ENCODE assay signal across 10 mouse cellular contexts in genomic region chr17:53480433-53480832, GRCm38 (mm10). TPM values are rescaled to one million over a fixed set of nuclear protein-coding genes. Genes with fewer than 3 reads are reported as not detected.
DNase-seq lines count a peak whose midpoint lies in the region; ATAC-seq and TF ChIP-seq lines count a peak whose summit lies in the region.
"Had no signal": no experiment of that assay in that cellular context is flagged by ENCODE, and none has a peak within 500 bp of the region (broad histone marks: within the 10 kb centered on the region; RNA-seq: fewer than 3 reads in every experiment).

No protein-coding gene starts in this region.

- H3K36me3 ChIP-seq in heart, embryonic 14.5 days (ENCODE audit: control insufficient read depth, insufficient read depth, low read length) = peaks cover 17% of the 10 kb centered on the region
- peaks cover 10% of the 10 kb centered on the region for H3K36me3 ChIP-seq in hindbrain, embryonic 13.5 days
- peaks cover 9% of the 10 kb centered on the region for H3K36me3 ChIP-seq in midbrain, embryonic 13.5 days

- no peaks in the 10 kb centered on the region for H3K9me3 ChIP-seq in heart, embryonic 14.5 days (ENCODE audit: control insufficient read depth, low read length)
- no peaks in the 10 kb centered on the region for H3K9me3 ChIP-seq in hindbrain, embryonic 13.5 days
- no peaks in the 10 kb centered on the region for H3K9me3 ChIP-seq in midbrain, embryonic 13.5 days

- ATAC-seq in heart, embryonic 14.5 days (ENCODE audit: insufficient number of reproducible peaks, insufficient read depth, low FRiP score, low read depth) = no peak
- no peak for ATAC-seq in hindbrain, embryonic 13.5 days (ENCODE audit: low FRiP score)
- ATAC-seq in midbrain, embryonic 13.5 days = no peak

- 45% methylated on average over 7 of the region's 7 CpGs for WGBS in heart, embryonic 14.5 days
- WGBS in bone marrow, adult 2 months = 57% methylated on average over 7 of the region's 7 CpGs
- WGBS in hindbrain, embryonic 13.5 days = 61% methylated on average over 7 of the region's 7 CpGs
- 51% methylated on average over 7 of the region's 7 CpGs for WGBS in midbrain, embryonic 13.5 days

- no peaks in the 10 kb centered on the region for H3K27me3 ChIP-seq in heart, embryonic 14.5 days (ENCODE audit: control insufficient read depth, insufficient read depth, low read length)
- no peaks in the 10 kb centered on the region for H3K27me3 ChIP-seq in hindbrain, embryonic 13.5 days
- no peaks in the 10 kb centered on the region for H3K27me3 ChIP-seq in midbrain, embryonic 13.5 days

- peak overlapping the region; percentile 80 for H3K4me2 ChIP-seq in heart, embryonic 14.5 days (ENCODE audit: low read length)
- peak overlapping the region; percentile 86 for H3K4me2 ChIP-seq in hindbrain, embryonic 13.5 days
- peak overlapping the region; percentile 90 for H3K4me2 ChIP-seq in midbrain, embryonic 13.5 days (replicated peaks)

- H3K27ac ChIP-seq in heart, embryonic 14.5 days (replicated peaks in 1 of 2; ENCODE audit: control insufficient read depth in 1 of 2, insufficient read depth in 1 of 2, low read depth in 2 of 2, low read length in 2 of 2) = no peak overlapping the region; a peak in 1 of 4 replicates
- no peak overlapping the region for H3K27ac ChIP-seq in bone marrow, adult 2 months (ENCODE audit: control insufficient read depth, insufficient read depth, low read depth, low read length, poor library complexity)
- no peak overlapping the region for H3K27ac ChIP-seq in hindbrain, embryonic 13.5 days
- H3K27ac ChIP-seq in midbrain, embryonic 13.5 days = no peak overlapping the region

- intact Hi-C loops in heart, postnatal 10 days (cut with DNase I) = no loop called here

- DNase-seq in heart, postnatal 10 days = no peak
- DNase-seq in layer of hippocampus, adult 11-12 months (ENCODE audit: low spot score) = no peak
- DNase-seq in cerebellum, adult 11-12 months = no peak
- DNase-seq in spleen, postnatal 14 days (ENCODE audit: low spot score in 2 of 2) = no peak

- H3K4me3 ChIP-seq in heart, embryonic 14.5 days (ENCODE audit: control insufficient read depth in 1 of 2, insufficient read depth in 1 of 2, low read depth in 1 of 2, low read length in 2 of 2) = peak overlapping the region; percentile 27 to 77; a peak in 3 of 4 replicates
- peak overlapping the region; percentile 60 for H3K4me3 ChIP-seq in bone marrow, adult 2 months (replicated peaks; ENCODE audit: control insufficient read depth, low read depth, low read length)
- H3K4me3 ChIP-seq in hindbrain, embryonic 13.5 days = peak overlapping the region; percentile 95
- peak overlapping the region; percentile 97 for H3K4me3 ChIP-seq in midbrain, embryonic 13.5 days (replicated peaks)

- H3K4me1 ChIP-seq in heart, embryonic 14.5 days (ENCODE audit: control insufficient read depth in 2 of 2, insufficient read depth in 2 of 2, low read length in 2 of 2) = peaks cover 2 to 24% of the 10 kb centered on the region in 2 experiments
- peaks cover 2% of the 10 kb centered on the region for H3K4me1 ChIP-seq in bone marrow, adult 2 months (ENCODE audit: control insufficient read depth, insufficient read depth, low read length)
- H3K4me1 ChIP-seq in hindbrain, embryonic 13.5 days (replicated peaks) = peaks cover 28% of the 10 kb centered on the region
- peaks cover 29% of the 10 kb centered on the region for H3K4me1 ChIP-seq in midbrain, embryonic 13.5 days (replicated peaks)

- no peak for TF ChIP-seq POLR2A in bone marrow, adult 2 months (IDR thresholded peaks at IDR 0.05; ENCODE audit: borderline replicate concordance, control insufficient read depth, low read depth, low read length)

- no peak for TF ChIP-seq CTCF in bone marrow, adult 2 months (IDR thresholded peaks at IDR 0.05; ENCODE audit: control insufficient read depth, insufficient read depth, low read length)

- H3K9ac ChIP-seq in heart, embryonic 14.5 days (ENCODE audit: low read length) = peak overlapping the region; percentile 86
- peak overlapping the region; percentile 97 for H3K9ac ChIP-seq in hindbrain, embryonic 13.5 days
- peak overlapping the region; percentile 83 for H3K9ac ChIP-seq in midbrain, embryonic 13.5 days (replicated peaks)

RNA-seq across cellular contexts. Expression of gene Rab5a, which starts 1.4 kb away (rescaled TPM):
- 79.3 and 80.4 TPM in 2 replicates for polyA plus RNA-seq in heart, embryonic 14.5 days (2014; fragmentation: Nextera tagmentation; extraction: Ambion mirVana)
- 10 to 100 TPM; 66.9 to 69.0 TPM for total RNA-seq in heart, postnatal 10 days (2021)
- 14.3 and 23.3 TPM in 2 replicates for polyA plus RNA-seq in bone marrow, adult 2 months (2011; ENCODE audit: insufficient read depth, insufficient read length, low replicate concordance, missing spikeins)
- 97.0 and 102 TPM in 2 replicates for polyA plus RNA-seq in hindbrain, embryonic 13.5 days (2015; fragmentation: Nextera tagmentation; extraction: Ambion mirVana)
- polyA plus RNA-seq in midbrain, embryonic 13.5 days (2015; fragmentation: Nextera tagmentation; extraction: Ambion mirVana) = 95.0 and 99.1 TPM in 2 replicates

RNA-seq across cellular contexts. Expression of gene Efhb, which starts 17.3 kb away (rescaled TPM):
- 0.38 and 0.42 TPM in 2 replicates for polyA plus RNA-seq in heart, embryonic 14.5 days (2014; fragmentation: Nextera tagmentation; extraction: Ambion mirVana)
- total RNA-seq in heart, postnatal 10 days (2021) = under 1 TPM; 0.29 to 0.45 TPM
- not detected in 2 replicates for polyA plus RNA-seq in bone marrow, adult 2 months (2011; ENCODE audit: insufficient read depth, insufficient read length, low replicate concordance, missing spikeins)
- polyA plus RNA-seq in hindbrain, embryonic 13.5 days (2015; fragmentation: Nextera tagmentation; extraction: Ambion mirVana) = 1.2 and 1.6 TPM in 2 replicates
- 0.94 and 1.0 TPM in 2 replicates for polyA plus RNA-seq in midbrain, embryonic 13.5 days (2015; fragmentation: Nextera tagmentation; extraction: Ambion mirVana)

RNA-seq across cellular contexts. Expression of gene Pp2d1, which starts 58.8 kb away (rescaled TPM):
- 0.32 and 0.40 TPM in 2 replicates for polyA plus RNA-seq in heart, embryonic 14.5 days (2014; fragmentation: Nextera tagmentation; extraction: Ambion mirVana)
- not detected for total RNA-seq in heart, postnatal 10 days (2021)
- polyA plus RNA-seq in bone marrow, adult 2 months (2011; ENCODE audit: insufficient read depth, insufficient read length, low replicate concordance, missing spikeins) = not detected in 2 replicates
- polyA plus RNA-seq in hindbrain, embryonic 13.5 days (2015; fragmentation: Nextera tagmentation; extraction: Ambion mirVana) = 0.39 and 0.43 TPM in 2 replicates
- polyA plus RNA-seq in midbrain, embryonic 13.5 days (2015; fragmentation: Nextera tagmentation; extraction: Ambion mirVana) = 0.42 and 0.63 TPM in 2 replicates
- polyA plus RNA-seq: gonadal fat pad, adult 2 months; small intestine, adult 2 months had no signal
